Comparison of ENCODE assay signal across 10 mouse cellular contexts in genomic region chr9:101407141-101407540, GRCm38 (mm10).
DNase-seq lines count a peak whose midpoint lies in the region; ATAC-seq and TF ChIP-seq lines count a peak whose summit lies in the region.
"Had no signal": no experiment of that assay in that cellular context is flagged by ENCODE, and none has a peak within 500 bp of the region (broad histone marks: within the 10 kb centered on the region; RNA-seq: fewer than 3 reads in every experiment).

No protein-coding gene starts in this region.

- H3K4me3 ChIP-seq in forebrain, embryonic 15.5 days, result no peak overlapping the region
- H3K4me3 ChIP-seq in liver, postnatal 0 days (ENCODE audit: low read depth, low read length), result no peak overlapping the region

- WGBS in forebrain, embryonic 15.5 days, result 28% methylated on average over 5 of the region's 5 CpGs
- 73% methylated on average over 5 of the region's 5 CpGs for WGBS in liver, postnatal 0 days (ENCODE audit: insufficient replicate concordance)

- DNase-seq in layer of hippocampus, adult 11-12 months (ENCODE audit: low spot score), result peak; percentile 59
- no peak for DNase-seq in layer of hippocampus, postnatal 25 days (ENCODE audit: extremely low spot score in 1 of 2, low spot score in 1 of 2)
- DNase-seq in left cerebral cortex, adult 18-20 months (ENCODE audit: low spot score in 2 of 2), result peak; percentile 52 to 68
- DNase-seq in right cerebral cortex, postnatal 25 days, result peak; percentile 70
- no peak for DNase-seq in adrenal gland, postnatal 10 days
- no peak for DNase-seq in heart, postnatal 10 days
- no peak for DNase-seq in liver, postnatal 0 days
- DNase-seq: kidney, postnatal 10 days had no signal

- no peak for TF ChIP-seq EP300 in liver, postnatal 0 days (IDR thresholded peaks at IDR 0.05; ENCODE audit: low read depth)

- H3K4me1 ChIP-seq in forebrain, embryonic 15.5 days, result peaks cover 48% of the 10 kb centered on the region
- H3K4me1 ChIP-seq in liver, postnatal 0 days (ENCODE audit: insufficient read depth), result no peaks in the 10 kb centered on the region

- H3K27me3 ChIP-seq in forebrain, embryonic 15.5 days, result no peaks in the 10 kb centered on the region
- no peaks in the 10 kb centered on the region for H3K27me3 ChIP-seq in liver, postnatal 0 days (ENCODE audit: insufficient read depth, low read length)

- no peak overlapping the region for H3K9ac ChIP-seq in forebrain, embryonic 15.5 days (replicated peaks)
- H3K9ac ChIP-seq in liver, postnatal 0 days (replicated peaks), result no peak overlapping the region

- ATAC-seq in forebrain, embryonic 15.5 days (replicated peaks), result peak; percentile 54
- no peak for ATAC-seq in liver, postnatal 0 days
- ATAC-seq: lung, postnatal 0 days had no signal

- intact Hi-C loops in heart, postnatal 10 days (cut with DNase I), result no loop called here

- H3K9me3 ChIP-seq in forebrain, embryonic 15.5 days, result no peaks in the 10 kb centered on the region
- no peaks in the 10 kb centered on the region for H3K9me3 ChIP-seq in liver, postnatal 0 days (ENCODE audit: low read length)

- H3K36me3 ChIP-seq in forebrain, embryonic 15.5 days, result no peaks in the 10 kb centered on the region
- H3K36me3 ChIP-seq in liver, postnatal 0 days (replicated peaks; ENCODE audit: insufficient read depth, low read length), result no peaks in the 10 kb centered on the region

- no peak overlapping the region; the same call in 1 of the 2 replicates for H3K4me2 ChIP-seq in forebrain, embryonic 15.5 days (replicated peaks)
- H3K4me2 ChIP-seq in liver, postnatal 0 days (ENCODE audit: low read depth, low read length), result no peak overlapping the region

- peak overlapping the region; percentile 88 for H3K27ac ChIP-seq in forebrain, embryonic 15.5 days (replicated peaks)
- no peak overlapping the region for H3K27ac ChIP-seq in liver, postnatal 0 days (ENCODE audit: low read depth)

- TF ChIP-seq CTCF in liver, postnatal 0 days (IDR thresholded peaks at IDR 0.05; ENCODE audit: low read depth), result no peak

Comparison
In these comparisons a context has a peak if more than half of its experiments do, and no peak if none do; other contexts are left out.
1. DNase-seq: peak in layer of hippocampus, adult 11-12 months (single experiment), left cerebral cortex, adult 18-20 months (2 of 2) and right cerebral cortex, postnatal 25 days (single experiment); none in layer of hippocampus, postnatal 25 days (0 of 2), adrenal gland, postnatal 10 days (single experiment), heart, postnatal 10 days (0 of 2) and liver, postnatal 0 days (single experiment).